Mouse (Mus musculus): ENCODE data around the gene Vhl. TPM values are rescaled to one million over a fixed set of nuclear protein-coding genes. Genes with fewer than 3 reads are reported as not detected.

The Vhl gene
- polyA plus RNA-seq (2017; shearing (Covaris generic)) = 10 to 100 TPM; 28.5 to 32.0 TPM

DNA sequence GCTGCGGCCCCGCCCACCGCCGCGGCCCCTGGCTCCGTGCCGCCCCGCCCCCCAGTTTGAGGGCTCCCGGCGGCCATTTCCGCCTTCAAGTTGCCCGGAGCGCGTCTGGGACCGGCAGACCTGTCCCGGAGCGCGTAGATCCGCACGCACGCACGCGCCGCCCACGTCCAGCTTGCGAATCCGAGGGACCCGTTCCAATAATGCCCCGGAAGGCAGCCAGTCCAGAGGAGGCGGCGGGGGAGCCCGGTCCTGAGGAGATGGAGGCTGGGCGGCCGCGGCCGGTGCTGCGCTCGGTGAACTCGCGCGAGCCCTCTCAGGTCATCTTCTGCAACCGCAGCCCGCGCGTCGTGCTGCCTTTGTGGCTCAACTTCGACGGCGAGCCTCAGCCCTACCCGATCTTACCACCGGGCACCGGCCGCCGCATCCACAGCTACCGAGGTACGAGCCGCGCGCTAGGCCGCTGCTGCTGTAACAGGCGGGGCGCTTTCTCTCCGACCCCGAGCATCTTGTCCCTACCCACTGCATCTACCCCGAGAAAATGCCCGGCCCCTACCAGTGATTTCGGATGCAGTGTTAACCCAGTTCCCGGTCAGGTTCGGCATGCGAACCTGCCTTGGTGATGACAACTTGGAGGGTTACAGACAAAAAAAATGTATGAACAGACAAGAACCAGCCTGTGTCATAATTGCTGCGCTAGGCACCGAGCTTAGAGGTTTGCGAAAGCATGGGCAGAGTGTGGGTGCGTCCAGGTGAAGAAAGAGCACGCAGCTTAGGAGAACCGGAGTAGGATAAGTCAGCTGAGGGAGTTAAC is at the start of gene Vhl:
Gene Vhl, plus strand, starts transcription at position 19 of the 811 bp plus-strand sequence.

DNA sequence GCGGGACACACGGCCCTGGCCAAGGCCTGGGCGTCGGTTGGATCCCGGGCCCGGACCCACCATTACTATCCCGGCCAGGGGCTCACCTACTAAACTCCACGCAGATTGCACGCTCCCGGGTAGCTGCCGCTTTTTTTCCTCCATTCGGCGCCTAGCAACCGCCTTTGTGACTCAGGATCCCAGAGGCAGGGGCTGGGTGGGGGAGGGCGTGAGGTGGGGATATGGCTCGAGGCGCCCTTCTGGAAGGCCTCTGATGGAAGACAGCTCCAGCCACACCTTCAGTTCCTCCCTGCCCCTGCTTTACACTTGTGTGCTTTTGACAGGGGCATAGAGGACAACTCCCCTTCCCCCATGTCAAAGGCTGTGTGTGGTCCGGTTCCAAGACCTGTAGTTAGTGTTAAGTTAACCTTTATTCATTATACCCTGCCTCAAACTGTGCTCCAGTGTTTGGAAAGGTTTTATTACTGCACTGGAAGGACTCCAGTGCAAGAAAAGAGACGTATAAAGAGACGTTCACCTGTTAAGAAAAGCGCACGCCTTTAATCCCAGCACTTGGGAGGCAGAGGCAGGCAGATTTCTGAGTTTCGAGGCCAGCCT is 23.1 kb upstream of the Vhl start, which contains the start of gene Fancd2os:
Gene Fancd2os, minus strand, starts transcription at position 173 of the 597 bp plus-strand sequence.

DNA sequence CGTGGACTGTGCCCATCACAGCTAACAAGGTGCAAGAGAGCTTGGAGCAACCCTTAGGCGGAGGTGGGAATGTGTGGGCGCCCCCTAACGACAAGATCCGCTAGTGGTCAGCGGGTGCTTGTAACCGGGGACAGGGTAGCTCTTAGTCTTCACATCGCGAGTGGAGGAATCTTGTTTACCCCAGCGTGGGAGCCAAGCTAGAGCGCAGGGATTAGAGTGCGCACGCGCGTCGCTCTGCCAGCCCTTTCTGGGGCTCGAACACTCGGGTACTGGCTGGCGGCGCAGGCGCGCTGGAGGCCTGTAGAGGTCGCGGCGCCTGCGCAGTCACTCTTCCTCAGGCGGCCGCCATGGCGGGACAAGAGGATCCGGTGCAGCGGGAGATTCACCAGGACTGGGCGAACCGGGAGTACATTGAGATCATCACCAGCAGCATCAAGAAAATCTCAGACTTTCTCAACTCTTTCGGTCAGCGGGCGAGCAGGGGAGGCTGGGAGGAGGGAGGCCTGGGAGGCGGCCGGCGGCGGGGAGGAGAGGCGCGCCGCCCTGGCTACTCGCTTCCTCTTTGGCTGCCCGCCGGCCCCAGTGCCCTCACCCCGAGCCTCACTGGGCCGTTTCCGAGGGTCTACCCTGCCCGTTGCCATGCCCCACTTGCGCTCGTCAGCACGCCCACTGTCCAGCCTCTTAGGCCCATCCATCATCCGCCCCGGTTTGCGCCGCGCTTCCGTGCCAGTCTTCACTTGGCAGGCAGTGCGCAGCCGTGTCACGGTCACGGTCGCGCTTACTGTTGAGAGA is 19.1 kb upstream of the Vhl start, which contains the start of gene Brk1:
Gene Brk1, plus strand, starts transcription at position 341 of the 792 bp plus-strand sequence.

DNA sequence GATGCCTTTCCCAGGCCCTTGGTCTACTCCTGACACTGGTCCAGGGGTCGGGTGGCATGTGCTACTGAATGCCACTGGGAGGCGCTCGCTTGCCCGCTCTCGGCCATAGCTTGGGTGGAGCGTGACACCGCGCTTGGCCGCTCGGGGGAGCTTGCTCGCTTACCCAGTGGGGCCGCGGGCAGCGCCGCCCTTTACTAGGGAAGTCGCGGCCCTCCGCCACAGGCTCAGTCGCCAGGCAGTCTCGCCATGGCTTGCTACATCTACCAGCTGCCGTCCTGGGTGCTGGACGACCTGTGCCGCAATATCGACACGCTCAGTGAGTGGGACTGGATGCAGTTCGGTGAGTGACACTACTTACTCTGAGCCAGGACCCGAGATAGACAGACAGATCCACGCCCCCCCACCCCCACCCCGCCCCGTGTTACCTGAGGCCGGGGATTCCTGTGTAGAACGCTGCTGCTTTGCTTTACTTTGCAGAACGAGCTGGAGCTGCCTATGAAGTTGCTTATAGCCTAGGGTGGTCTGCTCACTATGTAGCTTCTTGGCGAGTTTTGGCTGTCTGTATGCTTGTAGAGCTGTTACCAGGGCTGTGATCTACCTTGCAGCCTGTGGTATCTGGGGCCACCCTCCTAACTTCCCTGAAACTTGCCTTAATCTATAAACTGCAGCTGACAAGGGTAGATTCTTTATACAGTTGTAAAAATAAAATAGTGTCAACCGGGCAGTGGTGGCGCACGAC is 14.7 kb downstream of the Vhl start, which contains the start of gene Irak2:
Gene Irak2, plus strand, starts transcription at position 166 of the 739 bp plus-strand sequence.

Other genes with a start within 250 kb of the Vhl start
- gene Tada3, start 246.1 kb upstream of the Vhl start, polyA plus RNA-seq (2017; shearing (Covaris generic)) = 10 to 100 TPM; 41.1 to 54.4 TPM
- gene Arpc4, start 245.8 kb upstream of the Vhl start, polyA plus RNA-seq (2017; shearing (Covaris generic)) = 100 to 1,000 TPM; 462 to 693 TPM
- 10 to 100 TPM in 1 of 2 experiments, 1 to 10 TPM in 1; 9.7 to 15.2 TPM for gene Ttll3, start 234.7 kb upstream of the Vhl start, polyA plus RNA-seq (2017; shearing (Covaris generic))
- 10 to 100 TPM; 14.5 to 22.2 TPM for gene Rpusd3, start 204.6 kb upstream of the Vhl start, polyA plus RNA-seq (2017; shearing (Covaris generic))
- under 1 TPM in 1 of 2 experiments, not detected in 1; 0.93 TPM for gene Cidec, start 188.2 kb upstream of the Vhl start, polyA plus RNA-seq (2017; shearing (Covaris generic))
- gene Jagn1, start 181.4 kb upstream of the Vhl start, polyA plus RNA-seq (2017; shearing (Covaris generic)) = 10 to 100 TPM; 43.6 to 54.2 TPM
- under 1 TPM; 0.21 to 0.69 TPM for gene Il17re, start 165.5 kb upstream of the Vhl start, polyA plus RNA-seq (2017; shearing (Covaris generic))
- under 1 TPM; 0.36 to 0.42 TPM for gene Il17rc, start 152.5 kb upstream of the Vhl start, polyA plus RNA-seq (2017; shearing (Covaris generic))
- gene Creld1, start 140.7 kb upstream of the Vhl start, polyA plus RNA-seq (2017; shearing (Covaris generic)) = 1 to 10 TPM; 5.9 to 8.9 TPM
- under 1 TPM; 0.31 to 0.48 TPM for gene Prrt3, start 122.0 kb upstream of the Vhl start, polyA plus RNA-seq (2017; shearing (Covaris generic))
- gene Emc3, start 92.3 kb upstream of the Vhl start, polyA plus RNA-seq (2017; shearing (Covaris generic)) = 10 to 100 TPM; 92.2 to 98.0 TPM
- gene Fancd2, start 92.3 kb upstream of the Vhl start, polyA plus RNA-seq (2017; shearing (Covaris generic)) = 1 to 10 TPM; 4.3 to 4.5 TPM
- gene Fancd2os, start 23.2 kb upstream of the Vhl start, polyA plus RNA-seq (2017; shearing (Covaris generic)) = not detected
- gene Brk1, start 19.2 kb upstream of the Vhl start, polyA plus RNA-seq (2017; shearing (Covaris generic)) = 100 to 1,000 TPM; 245 to 260 TPM
- gene Irak2, start 14.5 kb downstream of the Vhl start, polyA plus RNA-seq (2017; shearing (Covaris generic)) = 10 to 100 TPM; 27.6 to 42.3 TPM
- 10 to 100 TPM in 1 of 2 experiments, 1 to 10 TPM in 1; 9.4 to 11.4 TPM for gene Tatdn2, start 73.1 kb downstream of the Vhl start, polyA plus RNA-seq (2017; shearing (Covaris generic))
- 1 to 10 TPM in 1 of 2 experiments, not detected in 1; 1.3 TPM for gene Ghrl, start 95.9 kb downstream of the Vhl start, polyA plus RNA-seq (2017; shearing (Covaris generic))
- gene Sec13, start 116.8 kb downstream of the Vhl start, polyA plus RNA-seq (2017; shearing (Covaris generic)) = 100 to 1,000 TPM; 167 to 195 TPM

All from activated CD4-positive, CD25-positive, alpha-beta regulatory T cell (primary cell).